Mouse (Mus musculus): ENCODE data around the gene C2cd5.

- TF ChIP-seq SIN3A (IDR thresholded peaks at IDR 0.05; ENCODE audit: low read length) (no peak), CTCF (IDR thresholded peaks at IDR 0.05 in 2 of 3, conservative IDR thresholded peaks at IDR 0.05 in 1 of 3; ENCODE audit: control insufficient read depth in 1 of 3, insufficient read depth in 1 of 3, low read depth in 2 of 3, low read length in 3 of 3, poor library complexity in 1 of 3, severe bottlenecking in 1 of 3) (no peak), EP300 (IDR thresholded peaks at IDR 0.05; ENCODE audit: low read depth in 1 of 2, low read length in 2 of 2) (no peak), MAZ (IDR thresholded peaks at IDR 0.05; ENCODE audit: low read depth, low read length) (no peak), ETS1 (IDR thresholded peaks at IDR 0.05; ENCODE audit: low read depth, low read length) (no peak), USF1 (IDR thresholded peaks at IDR 0.05; ENCODE audit: low read depth, low read length) (no peak), POLR2A (IDR thresholded peaks at IDR 0.05; ENCODE audit: control insufficient read depth in 1 of 2, insufficient read depth in 1 of 2, low read depth in 1 of 2, low read length in 2 of 2, poor library complexity in 1 of 2) (no peak)
These were observed 8.9 kb downstream of the C2cd5 start for GRCm38 (mm10) chr6:143091076-143091475.
